Mouse (Mus musculus) heart, adult 2 months (tissue): ENCODE results near the gene BC005537.

Source experiments
- CTCF ChIP-seq: fragments of 200-600 bp; IDR thresholded peaks from 2 replicates; pipeline ENCODE4 v1.8.1; 2022; ENCODE audit warnings: antibody characterized with exemption, mild to moderate bottlenecking, moderate library complexity
- EP300 ChIP-seq: fragments of 200-500 bp; IDR thresholded peaks from 2 replicates; pipeline ENCODE4 v1.6.1; 2011; ENCODE audit warnings: low read depth, low read length, control low read depth; ENCODE audit not compliant: insufficient read depth
- POLR2A ChIP-seq: fragments of 200-500 bp; IDR thresholded peaks from 2 replicates; pipeline ENCODE4 v1.6.1; 2011; ENCODE audit warnings: mild to moderate bottlenecking, low read depth, low read length, control low read depth; ENCODE audit not compliant: insufficient read depth

DNA sequence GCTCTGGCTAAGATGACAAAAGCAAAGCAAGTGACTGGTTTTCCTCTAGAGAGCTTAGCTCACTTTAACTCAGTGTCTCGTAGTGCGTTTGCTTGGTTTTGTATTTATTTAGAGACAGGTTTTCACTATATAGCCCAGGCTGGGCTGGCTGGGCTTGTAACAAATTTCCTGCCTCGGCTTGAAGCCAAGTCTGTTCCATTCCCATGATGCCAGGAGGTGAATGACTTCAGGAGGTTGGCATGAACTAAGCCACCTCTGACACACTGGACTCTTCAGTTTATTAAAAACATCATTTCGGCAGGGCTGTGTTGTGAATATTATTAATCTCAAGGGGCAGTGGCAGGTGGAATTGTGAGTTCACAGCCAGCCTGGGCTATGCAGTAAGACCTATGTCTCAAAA is 24.1 kb downstream of the BC005537 start:
- TF ChIP-seq EP300 (no peak), CTCF (no peak), POLR2A (no peak)
